Mouse (Mus musculus) right cerebral cortex, postnatal 10 days (tissue): ENCODE results near the gene Fam107b.

ENCODE experiments used
- DNase-seq, 2 experiments: peaks; one replicate each; pipeline ENCODE4 v3.0.0; 2021; ENCODE audit warnings: low spot score in 2 of 2

Gene Fam107b

GRCm38 (mm10) chr2:3773089-3773488 is 202.8 kb downstream of the Fam107b start:
- no peak for DNase-seq

GRCm38 (mm10) chr2:3775569-3775968 is 205.3 kb downstream of the Fam107b start:
- no peak for DNase-seq

- DNase-seq: no peak
These were observed 205.8 kb downstream of the Fam107b start for GRCm38 (mm10) chr2:3776045-3776444.

GRCm38 (mm10) chr2:3777696-3778095 is 207.4 kb downstream of the Fam107b start:
- no peak for DNase-seq

GRCm38 (mm10) chr2:3785546-3785945 is 215.3 kb downstream of the Fam107b start:
- DNase-seq: no peak

GRCm38 (mm10) chr2:3787752-3788423 is 217.6 kb downstream of the Fam107b start:
- no peak for DNase-seq

- no peak for DNase-seq
These were observed 218.1 kb downstream of the Fam107b start for GRCm38 (mm10) chr2:3788424-3788786.

GRCm38 (mm10) chr2:3796543-3796942 is 226.3 kb downstream of the Fam107b start:
- no peak for DNase-seq

- peak in 1 of 2 experiments; percentile 46 for DNase-seq
These were observed 229.7 kb downstream of the Fam107b start for GRCm38 (mm10) chr2:3799767-3800554.

GRCm38 (mm10) chr2:3800555-3800878 is 230.2 kb downstream of the Fam107b start:
- no peak for DNase-seq

- no peak for DNase-seq
These were observed 235.5 kb downstream of the Fam107b start for GRCm38 (mm10) chr2:3805742-3806141.

GRCm38 (mm10) chr2:3810321-3810720 is 240.0 kb downstream of the Fam107b start:
- no peak for DNase-seq

- DNase-seq: peak; percentile 86 to 90
These were observed 245.9 kb downstream of the Fam107b start for GRCm38 (mm10) chr2:3816142-3816609.

- DNase-seq: no peak
These were observed 247.3 kb downstream of the Fam107b start for GRCm38 (mm10) chr2:3817626-3818025.

GRCm38 (mm10) chr2:3822483-3823455 is 252.5 kb downstream of the Fam107b start:
- no peak for DNase-seq
